Mouse (Mus musculus): ENCODE data around the gene Crtac1. TPM values are rescaled to one million over a fixed set of nuclear protein-coding genes. Genes with fewer than 3 reads are reported as not detected.
A peak's percentile ranks its signal among the peaks of the same experiment; 100 is the strongest.

Gene Crtac1
- polyA plus RNA-seq, 1 experiment from 2014 or later, result 14.8 TPM

DNA sequence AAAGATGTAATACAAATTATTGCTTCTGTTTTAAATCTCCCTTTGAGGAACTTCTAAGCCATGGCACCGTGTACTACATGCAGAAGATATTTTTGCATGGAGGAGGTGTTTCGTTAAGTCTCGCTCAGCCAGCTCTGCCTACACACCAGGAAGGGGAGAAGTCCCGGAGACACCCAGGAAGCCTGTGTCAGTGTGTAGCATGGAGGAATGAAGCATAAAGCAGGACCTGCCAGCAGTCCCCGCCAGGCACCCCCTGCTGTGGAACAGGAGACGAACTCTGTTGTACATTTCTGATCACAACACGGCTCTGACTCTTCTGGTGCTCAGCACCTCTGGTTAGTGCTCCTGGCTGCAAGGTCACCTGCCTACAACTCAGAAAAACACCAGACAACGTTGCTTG, 51.8 kb downstream of the Crtac1 start:
- H3K27me3 ChIP-seq, result peaks cover 9% of the 10 kb centered on the region
- H3K9me3 ChIP-seq, result no peaks in the 10 kb centered on the region
- 44% methylated on average over 8 of the region's 8 CpGs for WGBS
- H3K9ac ChIP-seq (replicated peaks), result no peak overlapping the region
- no peak overlapping the region for H3K4me2 ChIP-seq (replicated peaks)
- peaks cover 24% of the 10 kb centered on the region for H3K4me1 ChIP-seq (replicated peaks)
- H3K4me3 ChIP-seq (replicated peaks), result no peak overlapping the region
- no peaks in the 10 kb centered on the region for H3K36me3 ChIP-seq
- ATAC-seq, result no peak
- H3K27ac ChIP-seq, result 0 out of 2 replicates have a peak overlapping the region, but pooled peaks have one; percentile 9

GRCm38 (mm10) chr19:42377206-42377605, 54.4 kb downstream of the Crtac1 start:
- H3K27ac ChIP-seq, result no peak overlapping the region
- ATAC-seq, result no peak
- H3K9ac ChIP-seq (replicated peaks), result no peak overlapping the region
- peaks cover 7% of the 10 kb centered on the region for H3K27me3 ChIP-seq
- WGBS, result 82% methylated on average over 3 of the region's 3 CpGs
- H3K4me3 ChIP-seq (replicated peaks), result no peak overlapping the region
- H3K4me2 ChIP-seq (replicated peaks), result no peak overlapping the region
- peaks cover 21% of the 10 kb centered on the region for H3K4me1 ChIP-seq (replicated peaks)
- no peaks in the 10 kb centered on the region for H3K9me3 ChIP-seq
- no peaks in the 10 kb centered on the region for H3K36me3 ChIP-seq

GRCm38 (mm10) chr19:42363551-42363950, 68.0 kb downstream of the Crtac1 start:
- Histone ChIP-seq H3K9ac (replicated peaks) (no peak overlapping the region), H3K27ac (no peak overlapping the region), H3K4me2 (replicated peaks) (no peak overlapping the region), H3K36me3 (no peaks in the 10 kb centered on the region), H3K9me3 (no peaks in the 10 kb centered on the region), H3K4me3 (replicated peaks) (no peak overlapping the region), H3K4me1 (replicated peaks) (peaks cover 8% of the 10 kb centered on the region), H3K27me3 (no peaks in the 10 kb centered on the region)
- WGBS, result 94% methylated on average over 4 of the region's 4 CpGs
- ATAC-seq, result no peak

DNA sequence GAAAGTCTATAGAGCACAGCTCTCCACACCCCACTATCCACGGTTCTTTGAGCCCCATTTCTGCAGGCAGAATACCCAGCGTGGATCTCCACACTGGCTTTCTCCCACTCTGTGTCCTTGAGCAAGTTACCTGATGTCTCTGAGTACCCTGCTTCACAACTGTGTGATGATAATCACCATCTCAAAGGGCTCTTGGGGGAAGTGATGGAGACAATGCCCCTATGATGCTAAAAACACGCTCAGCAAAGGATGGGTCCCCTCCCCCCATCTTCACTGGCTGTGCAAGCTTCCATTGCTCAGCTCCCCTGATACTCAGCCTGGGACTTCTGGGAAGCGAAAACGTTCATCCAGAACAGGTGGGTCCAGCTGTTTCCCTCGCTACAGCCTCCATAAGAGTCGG, 73.2 kb downstream of the Crtac1 start:
- H3K27me3 ChIP-seq, result no peaks in the 10 kb centered on the region
- no peak overlapping the region for H3K4me2 ChIP-seq (replicated peaks)
- H3K27ac ChIP-seq, result no peak overlapping the region
- no peak overlapping the region for H3K4me3 ChIP-seq (replicated peaks)
- peaks cover 14% of the 10 kb centered on the region for H3K4me1 ChIP-seq (replicated peaks)
- no peak for ATAC-seq
- no peaks in the 10 kb centered on the region for H3K36me3 ChIP-seq
- WGBS, result 50% methylated on average over 7 of the region's 7 CpGs
- H3K9me3 ChIP-seq, result no peaks in the 10 kb centered on the region
- no peak overlapping the region for H3K9ac ChIP-seq (replicated peaks)

GRCm38 (mm10) chr19:42356854-42357253, 74.7 kb downstream of the Crtac1 start:
- WGBS, result 87% methylated on average over 5 of the region's 5 CpGs
- no peaks in the 10 kb centered on the region for H3K36me3 ChIP-seq
- no peaks in the 10 kb centered on the region for H3K27me3 ChIP-seq
- no peak overlapping the region for H3K27ac ChIP-seq
- H3K9me3 ChIP-seq, result no peaks in the 10 kb centered on the region
- ATAC-seq, result no peak
- no peak overlapping the region for H3K4me2 ChIP-seq (replicated peaks)
- H3K4me3 ChIP-seq (replicated peaks), result no peak overlapping the region
- peaks cover 14% of the 10 kb centered on the region for H3K4me1 ChIP-seq (replicated peaks)
- H3K9ac ChIP-seq (replicated peaks), result no peak overlapping the region

GRCm38 (mm10) chr19:42355476-42355875, 76.1 kb downstream of the Crtac1 start:
- WGBS, result 93% methylated on average over 16 of the region's 16 CpGs
- no peak overlapping the region for H3K27ac ChIP-seq
- no peaks in the 10 kb centered on the region for H3K9me3 ChIP-seq
- ATAC-seq, result no peak
- no peaks in the 10 kb centered on the region for H3K27me3 ChIP-seq
- H3K36me3 ChIP-seq, result no peaks in the 10 kb centered on the region
- H3K9ac ChIP-seq (replicated peaks), result no peak overlapping the region
- no peak overlapping the region for H3K4me2 ChIP-seq (replicated peaks)
- H3K4me1 ChIP-seq (replicated peaks), result peaks cover 14% of the 10 kb centered on the region
- no peak overlapping the region for H3K4me3 ChIP-seq (replicated peaks)

GRCm38 (mm10) chr19:42341183-42341582, 90.4 kb downstream of the Crtac1 start:
- H3K4me1 ChIP-seq (replicated peaks), result no peaks in the 10 kb centered on the region
- no peak overlapping the region for H3K9ac ChIP-seq (replicated peaks)
- ATAC-seq, result no peak
- no peak overlapping the region for H3K27ac ChIP-seq
- 48% methylated on average over 6 of the region's 6 CpGs for WGBS
- no peak overlapping the region for H3K4me2 ChIP-seq (replicated peaks)
- H3K4me3 ChIP-seq (replicated peaks), result no peak overlapping the region
- H3K9me3 ChIP-seq, result no peaks in the 10 kb centered on the region
- no peaks in the 10 kb centered on the region for H3K27me3 ChIP-seq
- H3K36me3 ChIP-seq, result no peaks in the 10 kb centered on the region

- Histone ChIP-seq H3K36me3 (no peaks in the 10 kb centered on the region), H3K9me3 (no peaks in the 10 kb centered on the region), H3K27ac (no peak overlapping the region), H3K9ac (replicated peaks) (no peak overlapping the region), H3K4me2 (replicated peaks) (no peak overlapping the region), H3K4me3 (replicated peaks) (no peak overlapping the region), H3K27me3 (no peaks in the 10 kb centered on the region), H3K4me1 (replicated peaks) (no peaks in the 10 kb centered on the region)
- no peak for ATAC-seq
- WGBS, result 44% methylated on average over 9 of the region's 9 CpGs
Observed at GRCm38 (mm10) chr19:42332081-42332736, 99.4 kb downstream of the Crtac1 start.

DNA sequence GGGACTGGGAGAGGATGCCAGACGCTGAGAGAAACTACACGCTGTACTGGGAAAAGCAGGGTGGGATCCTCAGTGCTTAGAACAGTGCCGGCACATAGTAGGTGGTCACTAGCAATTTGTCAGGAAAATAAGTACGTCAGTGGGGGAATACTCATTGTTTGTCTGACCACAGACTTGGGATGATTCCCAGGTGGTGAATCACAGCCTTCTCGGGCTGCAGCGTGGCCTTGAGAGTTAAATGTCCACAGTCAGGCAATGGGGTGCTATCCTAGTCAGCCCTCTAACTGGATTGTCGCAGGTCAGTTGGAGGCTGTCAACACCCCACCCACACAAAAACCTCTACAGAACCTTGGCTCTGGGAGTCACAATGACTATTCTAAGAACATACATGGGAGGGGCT, 100.1 kb downstream of the Crtac1 start:
- H3K27ac ChIP-seq, result no peak overlapping the region
- no peaks in the 10 kb centered on the region for H3K36me3 ChIP-seq
- no peaks in the 10 kb centered on the region for H3K9me3 ChIP-seq
- H3K4me3 ChIP-seq (replicated peaks), result no peak overlapping the region
- no peak overlapping the region for H3K4me2 ChIP-seq (replicated peaks)
- H3K27me3 ChIP-seq, result no peaks in the 10 kb centered on the region
- ATAC-seq, result no peak
- no peaks in the 10 kb centered on the region for H3K4me1 ChIP-seq (replicated peaks)
- H3K9ac ChIP-seq (replicated peaks), result no peak overlapping the region
- 89% methylated on average over 7 of the region's 7 CpGs for WGBS

GRCm38 (mm10) chr19:42328160-42328559, 103.4 kb downstream of the Crtac1 start:
- Histone ChIP-seq H3K4me1 (replicated peaks) (0 out of 2 replicates have a peak, but pooled peaks cover 4% of the 10 kb centered on the region), H3K27ac (no peak overlapping the region), H3K4me2 (replicated peaks) (no peak overlapping the region), H3K36me3 (no peaks in the 10 kb centered on the region), H3K4me3 (replicated peaks) (no peak overlapping the region), H3K27me3 (no peaks in the 10 kb centered on the region), H3K9me3 (no peaks in the 10 kb centered on the region), H3K9ac (replicated peaks) (no peak overlapping the region)
- WGBS, result 79% methylated on average over 9 of the region's 9 CpGs
- no peak for ATAC-seq

DNA sequence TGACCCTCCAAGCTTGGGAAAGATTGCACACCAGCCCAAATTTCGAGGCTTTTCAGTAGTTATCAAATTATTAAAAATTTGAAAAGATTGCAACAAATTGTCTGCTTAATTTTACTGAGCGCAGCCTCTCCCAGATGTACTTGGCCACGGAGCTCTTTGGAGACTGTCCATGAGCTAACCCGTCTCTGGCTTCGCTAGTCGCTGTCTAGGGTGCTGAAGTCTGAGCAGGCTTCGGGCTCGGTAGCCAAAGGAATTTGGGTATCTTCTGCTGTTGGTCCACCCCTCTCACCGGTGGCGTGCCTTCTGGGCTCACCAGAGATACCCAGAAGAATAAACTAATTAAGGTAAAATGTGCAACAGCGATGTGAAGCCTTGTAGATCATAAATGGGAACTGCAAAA, 105.7 kb downstream of the Crtac1 start:
- no peak for ATAC-seq
- H3K27me3 ChIP-seq, result no peaks in the 10 kb centered on the region
- no peak overlapping the region for H3K27ac ChIP-seq
- no peak overlapping the region for H3K4me2 ChIP-seq (replicated peaks)
- no peak overlapping the region for H3K4me3 ChIP-seq (replicated peaks)
- no peaks in the 10 kb centered on the region for H3K36me3 ChIP-seq
- no peak overlapping the region for H3K9ac ChIP-seq (replicated peaks)
- no peaks in the 10 kb centered on the region for H3K9me3 ChIP-seq
- 0 out of 2 replicates have a peak, but pooled peaks cover 4% of the 10 kb centered on the region for H3K4me1 ChIP-seq (replicated peaks)
- 12% methylated on average over 11 of the region's 11 CpGs for WGBS

DNA sequence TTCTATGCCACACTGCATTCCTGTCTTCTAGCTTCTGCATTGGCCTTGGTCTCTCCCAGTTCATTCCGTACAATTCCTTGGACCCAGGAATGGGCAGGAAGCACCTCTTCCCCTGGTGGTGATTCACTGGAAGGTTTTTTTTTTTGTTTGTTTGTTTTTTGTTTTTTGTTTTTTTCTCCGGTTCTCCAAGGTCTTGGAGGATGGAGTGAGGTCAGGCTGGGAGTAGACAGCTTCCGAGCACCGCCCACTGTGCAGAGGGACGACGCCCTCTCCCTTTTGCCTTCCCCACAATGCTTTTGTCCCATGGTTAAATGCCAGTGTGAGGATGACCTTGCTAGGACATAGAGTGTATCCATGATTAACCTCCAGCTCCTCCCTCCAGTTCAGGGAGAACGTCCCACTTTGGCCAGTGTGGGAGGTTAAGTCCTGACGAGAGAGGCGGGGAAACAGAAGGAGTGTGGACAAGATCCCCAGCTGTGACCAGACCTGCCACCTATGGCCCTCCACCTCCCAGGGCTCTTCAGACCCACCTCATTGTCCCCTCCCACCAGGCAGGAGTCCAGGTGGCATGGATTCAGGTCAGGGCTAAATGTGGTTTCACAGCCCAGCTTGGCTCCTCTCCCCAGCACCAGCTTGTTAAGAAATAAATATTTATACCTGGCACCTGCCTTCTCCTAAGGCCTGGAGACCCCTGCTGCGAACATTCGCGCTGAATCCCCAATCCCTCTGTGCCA, 109.1 kb downstream of the Crtac1 start:
- Histone ChIP-seq H3K36me3 (no peaks in the 10 kb centered on the region), H3K27ac (no peak overlapping the region; the same call in 1 of the 2 replicates), H3K4me1 (replicated peaks) (peaks cover 22% of the 10 kb centered on the region), H3K4me2 (replicated peaks) (no peak overlapping the region), H3K4me3 (replicated peaks) (no peak overlapping the region), H3K9me3 (no peaks in the 10 kb centered on the region), H3K9ac (replicated peaks) (no peak overlapping the region), H3K27me3 (no peaks in the 10 kb centered on the region; the same call in 1 of the 2 replicates)
- ATAC-seq, result no peak
- 51% methylated on average over 12 of the region's 12 CpGs for WGBS

All from midbrain, embryonic 13.5 days (tissue).